In genomic region chr7:123096344-123097120, GRCm38 (mm10) we compare ENCODE assay signal across 13 mouse cellular contexts. TPM values are rescaled to one million over a fixed set of nuclear protein-coding genes. Genes with fewer than 3 reads are reported as not detected.
A peak's percentile ranks its signal among the peaks of the same experiment; 100 is the strongest.
DNase-seq lines count a peak whose midpoint lies in the region; ATAC-seq lines count a peak whose summit lies in the region.
"Had no signal": no experiment of that assay in that cellular context is flagged by ENCODE, and none has a peak within 500 bp of the region (broad histone marks: within the 10 kb centered on the region; RNA-seq: fewer than 3 reads in every experiment).

No protein-coding gene starts in this region.

- no peak overlapping the region for H3K9ac ChIP-seq in lung, embryonic 16.5 days (ENCODE audit: low read length)
- H3K9ac ChIP-seq: neural tube, embryonic 13.5 days had no signal

- no peak overlapping the region for H3K4me3 ChIP-seq in heart, embryonic 10.5 days
- no peak overlapping the region for H3K4me3 ChIP-seq in lung, embryonic 16.5 days (ENCODE audit: low read length)
- H3K4me3 ChIP-seq: neural tube, embryonic 13.5 days had no signal

- H3K9me3 ChIP-seq in heart, embryonic 10.5 days, result no peaks in the 10 kb centered on the region
- no peaks in the 10 kb centered on the region for H3K9me3 ChIP-seq in lung, embryonic 16.5 days (ENCODE audit: control insufficient read depth, low read length)
- H3K9me3 ChIP-seq: neural tube, embryonic 13.5 days had no signal

- H3K4me1 ChIP-seq in heart, embryonic 10.5 days, result peaks cover 22% of the 10 kb centered on the region
- peaks cover 19% of the 10 kb centered on the region for H3K4me1 ChIP-seq in lung, embryonic 16.5 days (replicated peaks; ENCODE audit: control insufficient read depth, insufficient read depth, low read length)

- H3K27me3 ChIP-seq in heart, embryonic 10.5 days (ENCODE audit: insufficient read depth, poor library complexity, severe bottlenecking), result no peaks in the 10 kb centered on the region
- H3K27me3 ChIP-seq in lung, embryonic 16.5 days (ENCODE audit: control insufficient read depth, insufficient read depth, low read depth, low read length), result no peaks in the 10 kb centered on the region
- H3K27me3 ChIP-seq: neural tube, embryonic 13.5 days had no signal

- no peak for ATAC-seq in lung, embryonic 16.5 days (ENCODE audit: low read depth)
- no peak for ATAC-seq in megakaryocyte-erythroid progenitor cell, adult 5-6 weeks (replicated peaks; ENCODE audit: low FRiP score, low TSS enrichment, poor library complexity, severe bottlenecking)
- ATAC-seq: inflammation-experienced regulatory T-cells, adult 6 months had no signal

- no peak overlapping the region for H3K4me2 ChIP-seq in lung, embryonic 16.5 days (ENCODE audit: low read depth, low read length)
- H3K4me2 ChIP-seq: neural tube, embryonic 13.5 days had no signal

- peak overlapping the region; percentile 90 for H3K27ac ChIP-seq in heart, embryonic 10.5 days
- peak overlapping the region; percentile 99; the same call in 1 of the 2 replicates for H3K27ac ChIP-seq in lung, embryonic 16.5 days (ENCODE audit: low read length)
- H3K27ac ChIP-seq: macrophage had no signal

- WGBS in heart, embryonic 10.5 days, result 76% methylated on average over 12 of the region's 12 CpGs
- 61% methylated on average over 12 of the region's 12 CpGs for WGBS in lung, embryonic 16.5 days

- DNase-seq in heart, embryonic 10.5 days (ENCODE audit: low spot score), result no peak
- no peak for DNase-seq in heart, postnatal 25 days (ENCODE audit: low spot score)
- DNase-seq in left cerebral cortex, postnatal 4 days, result peak; percentile 36
- DNase-seq in left cerebral cortex, postnatal 25 days (ENCODE audit: low spot score in 2 of 2), result no peak
- DNase-seq in ZHBTc4 (ENCODE audit: low read depth, low spot score), result peak; percentile 30
- no peak for DNase-seq in right cerebral cortex, postnatal 14 days
- DNase-seq: gastrocnemius, postnatal 25 days; thymus, postnatal 14 days had no signal

- intact Hi-C loops in heart, postnatal 25 days (cut with DNase I), result no loop called here
- intact Hi-C loops in left cerebral cortex, postnatal 4 days (cut with DNase I), result no loop called here
- intact Hi-C loops in left cerebral cortex, postnatal 25 days (cut with DNase I), result no loop called here

- H3K36me3 ChIP-seq in heart, embryonic 10.5 days, result no peaks in the 10 kb centered on the region
- no peaks in the 10 kb centered on the region for H3K36me3 ChIP-seq in lung, embryonic 16.5 days (ENCODE audit: control insufficient read depth, insufficient read depth, low read length)
- H3K36me3 ChIP-seq: neural tube, embryonic 13.5 days had no signal

RNA-seq across cellular contexts. Expression of gene Tnrc6a, which starts 27.2 kb away (rescaled TPM):
- polyA plus RNA-seq in heart, embryonic 10.5 days (2016; fragmentation: Nextera tagmentation; extraction: Ambion mirVana), result 39.9 and 51.2 TPM in 2 replicates
- total RNA-seq in heart, postnatal 25 days (2021), result 10 to 100 TPM; 33.1 to 33.3 TPM
- 10 to 100 TPM; 74.2 to 80.5 TPM for total RNA-seq in left cerebral cortex, postnatal 4 days (2021)
- total RNA-seq in left cerebral cortex, postnatal 25 days (2021), result 10 to 100 TPM; 49.6 to 54.1 TPM
- polyA plus RNA-seq in lung, embryonic 16.5 days (2015; fragmentation: Nextera tagmentation; extraction: Ambion mirVana), result 41.9 and 43.8 TPM in 2 replicates
- 37.3 and 71.3 TPM in 2 replicates for total RNA-seq in megakaryocyte-erythroid progenitor cell, adult 5-6 weeks (2014; fragmentation: Nextera tagmentation)
- total RNA-seq in megakaryocyte-erythroid progenitor cell, adult 5-6 weeks (2017), result 49.4 and 59.2 TPM in 2 replicates

Comparison
In these comparisons a context has a peak if more than half of its experiments do, and no peak if none do; other contexts are left out.
1. DNase-seq: peak in left cerebral cortex, postnatal 4 days (single experiment) and ZHBTc4 (single experiment); none in heart, embryonic 10.5 days (single experiment), heart, postnatal 25 days (single experiment), left cerebral cortex, postnatal 25 days (0 of 2) and right cerebral cortex, postnatal 14 days (single experiment).